Mouse (Mus musculus): Measurements from ENCODE around the gene Ryr2. TPM values are rescaled to one million over a fixed set of nuclear protein-coding genes. Genes with fewer than 3 reads are reported as not detected.
"Not testable (repeated sequence)": the region's sequence is repeated elsewhere in the genome, so short reads cannot be mapped to it uniquely, and the experiment has no call there.

The Ryr2 gene
- total RNA-seq, 1 experiment from 2014 or later = not detected

DNA sequence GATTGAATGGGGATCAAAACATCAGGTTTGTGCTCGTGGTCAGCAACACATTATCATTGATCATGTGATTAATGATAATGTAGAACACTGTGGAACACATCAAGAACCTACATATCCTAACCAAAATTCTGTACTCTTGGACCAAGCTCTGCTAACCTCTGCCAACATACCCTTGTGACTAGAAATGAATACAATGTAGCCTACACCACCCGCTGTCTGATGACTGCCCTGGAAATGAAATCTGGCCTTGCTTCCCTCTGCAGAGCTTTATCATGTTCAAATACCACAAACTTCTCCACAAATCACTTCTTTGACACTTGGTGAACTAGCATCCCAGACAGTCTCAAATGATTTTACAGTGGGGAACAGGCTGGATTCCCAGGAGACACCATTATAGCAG, 128.4 kb downstream of the Ryr2 start:
- no peak for ATAC-seq (replicated peaks; ENCODE audit: insufficient number of reproducible peaks, low FRiP score, low TSS enrichment, poor library complexity, severe bottlenecking)

DNA sequence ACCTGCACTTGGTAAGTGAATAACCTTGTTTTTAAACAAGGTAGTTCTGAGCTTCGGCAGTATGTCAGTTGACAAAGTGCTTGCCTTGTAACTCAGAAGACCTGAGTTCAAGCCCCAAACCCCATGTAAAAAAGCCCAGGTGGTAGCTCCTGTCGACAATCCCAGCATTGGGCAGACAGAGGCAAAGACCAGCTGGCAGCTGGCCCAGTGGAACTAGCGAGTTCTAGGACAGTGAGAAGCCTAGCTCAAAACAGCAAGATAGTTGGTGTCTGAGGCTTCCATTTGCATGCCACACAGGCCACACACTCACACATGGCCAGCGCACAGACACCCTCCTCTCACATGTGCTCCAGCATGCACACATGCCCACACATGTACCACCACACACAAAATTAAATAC, 129.1 kb downstream of the Ryr2 start:
- ATAC-seq (replicated peaks; ENCODE audit: insufficient number of reproducible peaks, low FRiP score, low TSS enrichment, poor library complexity, severe bottlenecking) = no peak

- ATAC-seq (replicated peaks; ENCODE audit: insufficient number of reproducible peaks, low FRiP score, low TSS enrichment, poor library complexity, severe bottlenecking) = no peak
Observed at GRCm38 (mm10) chr13:11964391-11964790, 142.4 kb downstream of the Ryr2 start.

GRCm38 (mm10) chr13:11959488-11960174, 147.1 kb downstream of the Ryr2 start:
- no peak for ATAC-seq (replicated peaks; ENCODE audit: insufficient number of reproducible peaks, low FRiP score, low TSS enrichment, poor library complexity, severe bottlenecking)

DNA sequence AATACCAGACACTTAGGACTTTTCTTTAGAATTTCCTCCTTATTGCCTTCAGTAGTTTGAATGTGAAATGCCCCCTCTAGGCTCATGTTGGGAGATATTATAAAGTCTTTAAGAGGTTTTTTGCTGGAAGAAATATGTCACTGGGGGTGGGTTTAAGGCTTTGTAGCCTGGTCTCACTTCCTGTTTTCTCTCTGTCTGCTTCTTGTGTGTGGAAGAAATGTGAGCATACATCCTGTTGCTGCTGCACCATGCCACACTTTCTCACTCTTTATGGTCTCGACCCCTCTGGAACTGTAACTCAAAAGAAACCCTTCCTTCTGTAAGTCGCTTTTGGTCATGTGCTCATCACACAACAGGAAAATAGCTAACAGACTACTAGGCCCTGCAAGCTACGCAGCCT, 147.9 kb downstream of the Ryr2 start:
- no peak for ATAC-seq (replicated peaks; ENCODE audit: insufficient number of reproducible peaks, low FRiP score, low TSS enrichment, poor library complexity, severe bottlenecking)

GRCm38 (mm10) chr13:11958271-11958670, 148.5 kb downstream of the Ryr2 start:
- ATAC-seq (replicated peaks; ENCODE audit: insufficient number of reproducible peaks, low FRiP score, low TSS enrichment, poor library complexity, severe bottlenecking) = no peak

GRCm38 (mm10) chr13:11951951-11952350, 154.8 kb downstream of the Ryr2 start:
- ATAC-seq (replicated peaks; ENCODE audit: insufficient number of reproducible peaks, low FRiP score, low TSS enrichment, poor library complexity, severe bottlenecking) = no peak

GRCm38 (mm10) chr13:11945740-11946139, 161.0 kb downstream of the Ryr2 start:
- ATAC-seq (replicated peaks; ENCODE audit: insufficient number of reproducible peaks, low FRiP score, low TSS enrichment, poor library complexity, severe bottlenecking) = no peak

DNA sequence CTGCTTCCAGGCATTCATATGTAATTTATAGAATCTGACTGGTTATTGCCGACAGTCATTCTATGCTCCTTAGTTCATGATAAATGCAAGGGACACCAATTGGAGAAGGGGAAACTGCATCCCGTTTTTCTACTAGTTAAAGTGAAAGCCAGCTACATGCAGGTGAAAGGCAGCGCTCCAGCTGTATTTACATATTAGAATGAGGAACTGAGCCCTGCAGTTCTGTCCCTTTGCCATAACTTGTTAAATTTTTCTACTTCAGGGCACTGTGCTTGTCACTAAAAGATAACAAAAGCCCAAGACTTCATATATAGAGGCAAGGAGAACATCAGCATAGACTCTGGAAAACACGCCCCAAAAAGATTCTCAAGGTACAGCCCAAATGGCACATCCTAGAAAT, 165.0 kb downstream of the Ryr2 start:
- no peak for ATAC-seq (replicated peaks; ENCODE audit: insufficient number of reproducible peaks, low FRiP score, low TSS enrichment, poor library complexity, severe bottlenecking)

GRCm38 (mm10) chr13:11934297-11935060, 172.3 kb downstream of the Ryr2 start:
- not testable (repeated sequence) for ATAC-seq (replicated peaks; ENCODE audit: insufficient number of reproducible peaks, low FRiP score, low TSS enrichment, poor library complexity, severe bottlenecking)

DNA sequence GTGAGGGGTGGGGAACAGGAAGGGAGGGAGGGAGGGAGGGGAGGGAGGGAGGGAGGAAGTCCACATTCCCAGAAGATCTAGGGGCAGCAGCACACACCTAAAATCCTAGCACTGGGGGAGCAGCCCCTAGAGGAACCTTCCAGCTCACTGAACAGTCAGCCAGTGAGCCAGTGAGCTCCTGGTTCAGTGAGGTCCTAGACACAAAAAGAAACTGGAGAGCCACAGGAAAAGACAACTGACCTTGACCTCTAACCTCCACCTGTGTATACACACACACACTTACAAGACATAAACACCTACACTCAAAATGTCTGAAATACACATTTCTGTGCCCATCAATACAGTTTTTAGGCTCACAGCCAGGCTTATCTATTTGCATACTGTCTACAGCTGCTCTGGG, 173.4 kb downstream of the Ryr2 start:
- ATAC-seq (replicated peaks; ENCODE audit: insufficient number of reproducible peaks, low FRiP score, low TSS enrichment, poor library complexity, severe bottlenecking) = no peak

GRCm38 (mm10) chr13:11928709-11929108, 178.0 kb downstream of the Ryr2 start:
- no peak for ATAC-seq (replicated peaks; ENCODE audit: insufficient number of reproducible peaks, low FRiP score, low TSS enrichment, poor library complexity, severe bottlenecking)

- no peak for ATAC-seq (replicated peaks; ENCODE audit: insufficient number of reproducible peaks, low FRiP score, low TSS enrichment, poor library complexity, severe bottlenecking)
Observed at GRCm38 (mm10) chr13:11927727-11928126, 179.0 kb downstream of the Ryr2 start.

DNA sequence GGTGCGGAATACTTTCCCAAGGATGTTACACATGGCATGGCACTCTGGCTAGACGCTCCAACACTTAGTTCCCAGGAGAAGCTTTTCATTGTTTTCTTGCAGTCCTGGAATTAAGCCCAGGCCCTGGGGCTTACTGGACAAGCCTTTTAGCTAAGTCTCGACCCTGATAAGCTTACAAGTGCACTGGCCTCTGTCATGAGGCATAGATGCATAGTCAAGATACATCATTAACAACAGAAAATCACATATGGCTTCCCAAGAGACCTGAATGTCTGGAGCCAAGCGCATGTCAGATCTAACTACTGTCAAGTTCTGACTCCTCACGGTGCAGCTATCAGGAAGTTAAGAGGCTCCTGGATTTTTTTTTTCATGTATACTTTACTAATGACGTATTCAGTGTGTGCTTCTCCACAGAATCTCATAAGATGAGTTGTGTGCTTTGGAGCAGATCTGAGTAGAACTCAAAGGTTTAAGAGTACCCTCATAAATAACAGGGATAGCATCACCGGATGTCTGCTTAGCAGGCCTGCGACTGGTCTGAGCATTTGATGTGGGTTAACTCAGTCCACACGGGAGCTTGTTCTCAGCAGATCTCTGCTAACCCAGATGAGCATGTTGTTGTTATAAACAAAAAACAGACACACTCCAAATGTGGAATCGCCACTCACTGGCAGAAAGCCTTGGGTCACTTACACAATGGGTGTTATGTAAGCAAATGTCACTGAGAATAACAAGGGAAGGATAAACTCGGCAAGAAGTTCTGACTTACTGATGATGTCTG, 179.8 kb downstream of the Ryr2 start:
- ATAC-seq (replicated peaks; ENCODE audit: insufficient number of reproducible peaks, low FRiP score, low TSS enrichment, poor library complexity, severe bottlenecking) = no peak

DNA sequence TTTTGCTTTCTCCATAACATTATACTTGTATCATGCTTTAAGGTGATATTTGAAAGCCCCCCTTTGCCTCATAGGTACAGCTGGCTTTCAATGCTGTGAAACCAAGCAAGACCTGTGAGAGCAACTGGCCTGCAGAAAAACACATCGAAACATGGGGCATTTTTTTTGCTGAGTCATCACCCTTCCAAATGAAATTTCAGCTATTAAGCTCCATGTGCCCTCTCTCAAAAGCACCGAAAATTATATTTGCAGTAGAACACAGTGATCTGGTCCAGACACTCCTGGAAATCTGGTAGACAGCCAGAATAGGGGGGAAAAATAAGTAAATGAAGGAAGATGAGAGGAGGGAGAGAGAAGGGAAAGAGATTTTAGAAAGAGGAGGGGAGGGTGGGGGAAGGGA, 180.5 kb downstream of the Ryr2 start:
- ATAC-seq (replicated peaks; ENCODE audit: insufficient number of reproducible peaks, low FRiP score, low TSS enrichment, poor library complexity, severe bottlenecking) = no peak

- no peak for ATAC-seq (replicated peaks; ENCODE audit: insufficient number of reproducible peaks, low FRiP score, low TSS enrichment, poor library complexity, severe bottlenecking)
Observed at GRCm38 (mm10) chr13:11924732-11925131, 182.0 kb downstream of the Ryr2 start.

DNA sequence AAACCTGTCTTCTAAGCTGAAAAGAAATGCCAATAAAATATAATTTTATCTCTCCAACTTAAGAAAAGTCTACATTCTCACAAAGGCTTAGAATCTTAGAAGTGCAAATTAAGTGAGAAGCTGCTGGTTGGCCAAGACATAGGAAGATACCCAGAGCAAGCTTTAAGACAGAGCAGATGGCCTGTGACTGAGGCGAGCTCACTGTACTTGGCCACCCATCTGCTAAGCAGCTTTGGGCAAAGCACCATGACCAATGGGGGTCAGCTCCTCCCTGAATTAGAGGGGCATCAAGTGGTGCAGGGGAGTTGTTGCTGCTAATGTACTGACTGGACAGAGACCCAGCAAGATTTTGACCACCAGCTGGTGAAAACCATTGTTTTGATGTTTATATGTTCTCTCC, 186.2 kb downstream of the Ryr2 start:
- no peak for ATAC-seq (replicated peaks; ENCODE audit: insufficient number of reproducible peaks, low FRiP score, low TSS enrichment, poor library complexity, severe bottlenecking)

- no peak for ATAC-seq (replicated peaks; ENCODE audit: insufficient number of reproducible peaks, low FRiP score, low TSS enrichment, poor library complexity, severe bottlenecking)
Observed at GRCm38 (mm10) chr13:11919448-11919847, 187.3 kb downstream of the Ryr2 start.

DNA sequence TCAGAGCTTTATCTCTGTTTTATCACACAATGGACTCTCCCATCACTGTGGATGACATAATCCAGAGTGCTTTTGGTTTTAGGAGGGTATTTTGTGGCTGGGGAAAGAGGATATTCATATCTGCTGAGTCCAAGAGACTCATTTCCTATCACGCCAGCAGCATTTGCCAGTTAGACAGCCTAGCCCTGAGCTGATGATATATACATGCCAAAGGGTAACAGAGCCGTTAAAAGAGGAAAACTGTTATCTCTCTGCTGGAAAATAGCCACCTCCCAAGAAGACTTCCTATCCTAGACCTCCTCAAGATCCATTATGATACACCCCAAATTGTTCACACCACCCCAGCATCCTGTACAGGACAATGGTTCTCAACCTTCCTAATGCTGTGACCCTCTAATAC, 191.1 kb downstream of the Ryr2 start:
- no peak for ATAC-seq (replicated peaks; ENCODE audit: insufficient number of reproducible peaks, low FRiP score, low TSS enrichment, poor library complexity, severe bottlenecking)

GRCm38 (mm10) chr13:11914682-11915081, 192.1 kb downstream of the Ryr2 start:
- ATAC-seq (replicated peaks; ENCODE audit: insufficient number of reproducible peaks, low FRiP score, low TSS enrichment, poor library complexity, severe bottlenecking) = no peak
